Mouse (Mus musculus): ENCODE results near the gene Tomm40l. TPM values are rescaled to one million over a fixed set of nuclear protein-coding genes. Genes with fewer than 3 reads are reported as not detected.

Gene Tomm40l
- polyA plus RNA-seq, 1 experiment from 2014 or later: 45.5 TPM

DNA sequence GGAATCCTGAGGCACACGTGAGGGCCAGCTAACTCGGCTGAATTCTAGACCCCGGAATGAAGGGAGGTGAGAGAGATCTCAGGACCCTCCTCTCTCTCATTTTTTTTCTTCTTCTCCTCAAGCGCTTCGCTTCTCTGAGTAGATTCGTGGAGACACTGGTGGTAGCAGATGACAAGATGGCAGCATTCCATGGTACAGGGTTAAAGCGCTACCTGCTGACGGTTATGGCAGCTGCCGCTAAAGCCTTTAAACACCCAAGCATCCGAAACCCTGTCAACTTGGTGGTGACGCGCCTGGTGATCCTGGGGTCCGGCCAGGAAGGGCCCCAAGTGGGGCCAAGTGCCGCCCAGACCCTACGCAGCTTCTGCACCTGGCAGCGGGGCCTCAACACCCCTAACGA is 30.1 kb upstream of the Tomm40l start:
- Histone ChIP-seq H3K27me3 (ENCODE audit: control insufficient read depth, insufficient read depth, low read length) (no peaks in the 10 kb centered on the region), H3K4me2 (ENCODE audit: low read depth, low read length) (peak overlapping the region; percentile 38; the same call in 1 of the 2 replicates), H3K9me3 (ENCODE audit: control insufficient read depth, low read length) (no peaks in the 10 kb centered on the region), H3K36me3 (ENCODE audit: control insufficient read depth, insufficient read depth, low read length) (no peaks in the 10 kb centered on the region), H3K4me3 (ENCODE audit: low read depth, low read length) (peak overlapping the region; percentile 9; the same call in 1 of the 2 replicates), H3K27ac (ENCODE audit: low read depth, low read length) (0 out of 2 replicates have a peak overlapping the region, but pooled peaks have one; percentile 40), H3K9ac (replicated peaks; ENCODE audit: low read depth, low read length) (no peak overlapping the region), H3K4me1 (ENCODE audit: control insufficient read depth, insufficient read depth, low read length) (peaks cover 22% of the 10 kb centered on the region)
- ATAC-seq (ENCODE audit: low read depth): no peak
- 61% methylated on average over 17 of the region's 17 CpGs for WGBS

DNA sequence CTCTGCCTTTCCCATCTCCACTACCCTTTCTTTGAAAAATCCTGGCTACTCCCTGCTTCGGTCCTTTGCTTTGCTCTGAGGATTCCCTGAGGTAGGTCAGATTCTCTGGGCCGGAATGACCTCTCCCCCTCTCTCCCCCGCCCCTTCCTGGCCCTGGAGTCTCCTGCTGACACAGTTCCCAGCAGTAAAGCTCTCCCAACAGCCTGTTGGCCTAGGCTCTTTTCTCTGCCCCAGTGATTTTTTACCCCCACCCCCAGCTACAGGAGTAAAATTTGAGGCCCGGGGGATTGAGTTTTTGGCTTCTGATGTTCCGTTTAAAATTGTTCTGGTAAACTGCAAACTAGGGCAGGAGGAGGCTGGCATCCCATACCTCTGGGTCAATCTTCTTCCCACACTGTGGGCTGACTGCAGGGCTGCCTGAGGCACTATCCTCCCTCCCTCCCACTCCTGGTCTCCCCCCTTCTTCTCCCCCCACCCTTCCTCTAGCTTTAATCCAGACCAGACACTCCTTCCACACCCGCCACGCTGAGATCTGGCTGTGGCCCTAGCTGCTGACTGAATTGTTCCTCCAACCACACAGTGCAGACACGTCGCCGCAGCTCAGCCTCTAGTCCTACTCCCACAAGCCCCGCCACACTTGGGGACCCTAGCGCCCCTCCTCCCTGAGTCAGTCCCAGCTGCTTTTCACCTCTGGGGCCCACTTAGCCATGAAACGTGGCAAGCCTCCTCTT is 29.4 kb upstream of the Tomm40l start:
- ATAC-seq (ENCODE audit: low read depth): 0 out of 2 replicates have a peak, but pooled peaks have one; percentile 4
- WGBS: 4% methylated on average over 13 of the region's 13 CpGs

DNA sequence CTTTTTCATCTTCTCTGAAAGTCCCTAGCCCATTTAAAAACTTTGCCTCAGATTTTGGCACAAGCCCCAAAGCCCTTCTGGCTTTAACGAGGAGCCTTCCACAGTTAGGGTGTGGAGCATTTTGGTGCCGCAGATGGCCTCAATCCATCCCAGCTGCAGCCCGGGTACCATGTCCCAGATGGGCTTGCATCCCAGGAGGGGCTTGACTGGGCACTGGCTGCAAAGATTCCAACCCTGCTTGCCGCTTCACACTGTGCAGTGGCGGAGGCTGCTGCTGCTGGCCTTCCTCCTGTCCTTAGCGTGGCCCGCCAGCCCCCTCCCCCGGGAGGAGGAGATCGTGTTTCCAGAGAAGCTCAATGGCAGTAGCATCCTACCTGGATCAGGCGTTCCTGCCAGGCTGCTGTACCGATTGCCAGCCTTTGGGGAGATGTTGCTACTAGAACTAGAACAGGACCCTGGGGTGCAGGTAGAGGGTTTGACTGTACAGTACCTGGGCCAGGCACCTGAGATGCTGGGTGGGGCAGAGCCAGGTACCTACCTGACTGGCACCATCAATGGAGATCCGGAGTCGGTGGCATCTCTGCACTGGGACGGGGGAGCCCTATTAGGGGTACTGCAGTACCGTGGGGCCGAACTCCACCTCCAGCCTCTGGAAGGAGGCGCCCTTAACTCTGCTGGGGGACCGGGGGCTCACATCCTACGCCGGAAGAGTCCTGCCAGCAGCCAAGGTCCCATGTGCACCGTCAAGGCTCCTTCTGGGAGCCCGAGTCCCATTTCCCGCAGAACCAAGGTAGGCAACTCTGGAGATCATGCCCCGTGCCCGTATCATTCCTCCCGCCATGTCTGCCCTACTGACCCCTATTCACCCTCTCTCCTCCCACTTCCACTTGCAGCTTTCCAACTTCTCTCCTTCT is 28.6 kb upstream of the Tomm40l start, which contains the start of gene Ndufs2:
Gene Ndufs2 (minus strand): TSS at position 709 of the 914 bp plus-strand sequence.
- Histone ChIP-seq H3K9ac (replicated peaks; ENCODE audit: low read depth, low read length) (peak within 1 kb of the TSS; percentile 18; the same call in 1 of the 2 replicates), H3K4me2 (ENCODE audit: low read depth, low read length) (peak within 1 kb of the TSS; percentile 38), H3K4me3 (ENCODE audit: low read depth, low read length) (peak within 1 kb of the TSS; percentile 12; the same call in 1 of the 2 replicates), H3K4me1 (ENCODE audit: control insufficient read depth, insufficient read depth, low read length) (peaks cover 25% of the 10 kb centered on the region), H3K36me3 (ENCODE audit: control insufficient read depth, insufficient read depth, low read length) (no peaks in the 10 kb centered on the region), H3K9me3 (ENCODE audit: control insufficient read depth, low read length) (no peaks in the 10 kb centered on the region), H3K27ac (ENCODE audit: low read depth, low read length) (peak within 1 kb of the TSS; percentile 40), H3K27me3 (ENCODE audit: control insufficient read depth, insufficient read depth, low read length) (no peaks in the 10 kb centered on the region)
- peak; percentile 9; the same call in 1 of the 2 replicates for ATAC-seq (ENCODE audit: low read depth)
- 14% methylated on average over 26 of the region's 26 CpGs for WGBS

More for the DNA sequence above, 29.4 kb upstream of the Tomm40l start:
- H3K4me1 ChIP-seq (ENCODE audit: control insufficient read depth, insufficient read depth, low read length): peaks cover 22% of the 10 kb centered on the region
- H3K4me2 ChIP-seq (ENCODE audit: low read depth, low read length): peak overlapping the region; percentile 38; the same call in 1 of the 2 replicates
- H3K27me3 ChIP-seq (ENCODE audit: control insufficient read depth, insufficient read depth, low read length): no peaks in the 10 kb centered on the region
- H3K9me3 ChIP-seq (ENCODE audit: control insufficient read depth, low read length): no peaks in the 10 kb centered on the region
- H3K27ac ChIP-seq (ENCODE audit: low read depth, low read length): peak overlapping the region; percentile 40; the same call in 1 of the 2 replicates
- H3K36me3 ChIP-seq (ENCODE audit: control insufficient read depth, insufficient read depth, low read length): no peaks in the 10 kb centered on the region
- H3K9ac ChIP-seq (replicated peaks; ENCODE audit: low read depth, low read length): no peak overlapping the region; the same call in 1 of the 2 replicates
- H3K4me3 ChIP-seq (ENCODE audit: low read depth, low read length): peak overlapping the region; percentile 12; the same call in 1 of the 2 replicates

DNA sequence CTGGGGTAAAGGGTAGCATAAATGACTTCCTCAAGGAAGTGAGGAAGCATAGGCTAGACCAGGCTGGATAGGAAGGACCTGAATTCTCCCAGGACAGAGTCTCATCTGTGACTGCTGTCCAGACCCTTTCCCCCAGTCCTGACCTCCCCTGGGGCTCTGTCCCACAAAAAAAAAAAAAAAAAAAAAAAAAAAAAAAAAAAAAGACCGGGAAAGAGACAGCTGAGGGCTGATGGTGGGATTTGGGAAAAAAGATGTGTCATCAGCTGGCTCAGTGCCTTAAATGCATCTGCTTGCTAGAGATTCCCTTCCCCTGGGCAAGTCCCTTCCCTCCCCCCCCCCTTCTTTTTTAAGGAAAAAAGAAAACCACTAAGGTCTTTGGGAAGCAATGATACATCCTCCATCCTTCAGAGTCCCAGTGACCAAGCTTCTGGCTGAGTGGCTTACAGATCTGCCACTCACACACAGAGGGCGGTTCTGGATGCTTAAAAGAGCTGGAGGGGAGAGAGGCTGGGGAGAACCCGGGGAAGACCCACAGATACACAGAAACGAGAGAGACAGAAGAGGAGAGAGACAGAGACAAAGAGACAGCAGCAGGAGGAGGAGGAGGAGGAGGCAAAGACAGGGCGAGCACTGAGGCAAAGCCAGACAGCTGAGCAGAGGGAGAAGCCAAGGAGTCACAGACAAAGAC is 27.7 kb upstream of the Tomm40l start, which contains the start of gene Adamts4:
Gene Adamts4 (plus strand): TSS at position 509 of the 688 bp plus-strand sequence.
- WGBS: 18% methylated on average over 5 of the region's 5 CpGs
- no peaks in the 10 kb centered on the region for H3K36me3 ChIP-seq (ENCODE audit: control insufficient read depth, insufficient read depth, low read length)
- H3K27me3 ChIP-seq (ENCODE audit: control insufficient read depth, insufficient read depth, low read length): no peaks in the 10 kb centered on the region
- H3K4me1 ChIP-seq (ENCODE audit: control insufficient read depth, insufficient read depth, low read length): peaks cover 26% of the 10 kb centered on the region
- peak within 1 kb of the TSS; percentile 12; the same call in 1 of the 2 replicates for H3K4me3 ChIP-seq (ENCODE audit: low read depth, low read length)
- peak within 1 kb of the TSS; percentile 18; the same call in 1 of the 2 replicates for H3K9ac ChIP-seq (replicated peaks; ENCODE audit: low read depth, low read length)
- H3K4me2 ChIP-seq (ENCODE audit: low read depth, low read length): peak within 1 kb of the TSS; percentile 38
- no peak for ATAC-seq (ENCODE audit: low read depth)
- H3K27ac ChIP-seq (ENCODE audit: low read depth, low read length): peak within 1 kb of the TSS; percentile 30; the same call in 1 of the 2 replicates
- no peaks in the 10 kb centered on the region for H3K9me3 ChIP-seq (ENCODE audit: control insufficient read depth, low read length)

DNA sequence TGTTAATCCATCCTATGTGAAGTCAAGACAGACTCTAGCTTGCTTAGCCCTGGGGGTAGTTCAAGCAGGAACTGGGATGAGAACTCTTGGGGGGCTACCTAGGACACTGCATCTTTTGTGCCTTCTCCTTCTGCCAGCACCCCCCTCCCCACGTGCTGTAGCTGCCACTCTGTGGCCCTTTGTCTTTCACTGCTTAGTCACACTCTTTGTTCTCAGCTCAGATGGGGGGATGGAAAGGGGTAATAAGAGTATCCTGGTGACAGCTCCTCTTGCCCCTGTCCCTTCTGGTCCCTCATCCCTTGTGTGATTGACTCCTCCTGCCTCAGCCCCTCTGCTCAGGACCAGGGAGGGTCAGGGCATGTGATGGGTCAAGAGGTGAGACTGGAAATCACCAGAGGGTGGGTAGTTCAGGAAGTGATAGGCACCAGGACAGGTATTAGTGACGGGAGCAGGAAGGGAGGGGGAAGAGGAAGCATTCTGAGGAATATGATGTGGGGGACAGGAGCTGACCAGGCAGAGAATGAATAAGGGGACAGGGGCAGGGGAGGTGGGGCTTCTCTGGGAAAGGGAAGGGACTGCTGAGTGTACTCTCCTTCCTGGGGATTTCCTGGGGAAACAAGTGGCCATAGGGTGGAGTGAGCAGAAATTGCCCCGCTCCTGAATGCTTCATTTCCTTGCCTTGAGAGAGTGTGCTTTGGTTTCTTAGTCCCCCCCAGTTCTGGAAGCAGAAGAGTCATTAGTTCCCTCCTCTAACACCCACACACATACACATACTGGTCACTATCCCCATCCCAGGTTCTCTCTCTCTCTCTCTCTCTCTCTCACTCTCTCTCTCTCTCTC is 26.3 kb upstream of the Tomm40l start:
- Histone ChIP-seq H3K27me3 (ENCODE audit: control insufficient read depth, insufficient read depth, low read length) (no peaks in the 10 kb centered on the region), H3K9ac (replicated peaks; ENCODE audit: low read depth, low read length) (no peak overlapping the region), H3K27ac (ENCODE audit: low read depth, low read length) (peak overlapping the region; percentile 2; the same call in 1 of the 2 replicates), H3K4me3 (ENCODE audit: low read depth, low read length) (no peak overlapping the region), H3K4me2 (ENCODE audit: low read depth, low read length) (peak overlapping the region; percentile 52; the same call in 1 of the 2 replicates), H3K36me3 (ENCODE audit: control insufficient read depth, insufficient read depth, low read length) (peaks cover under 1% of the 10 kb centered on the region; the same call in 1 of the 2 replicates), H3K4me1 (ENCODE audit: control insufficient read depth, insufficient read depth, low read length) (peaks cover 26% of the 10 kb centered on the region), H3K9me3 (ENCODE audit: control insufficient read depth, low read length) (no peaks in the 10 kb centered on the region)
- 44% methylated on average over 3 of the region's 3 CpGs for WGBS
- ATAC-seq (ENCODE audit: low read depth): no peak

DNA sequence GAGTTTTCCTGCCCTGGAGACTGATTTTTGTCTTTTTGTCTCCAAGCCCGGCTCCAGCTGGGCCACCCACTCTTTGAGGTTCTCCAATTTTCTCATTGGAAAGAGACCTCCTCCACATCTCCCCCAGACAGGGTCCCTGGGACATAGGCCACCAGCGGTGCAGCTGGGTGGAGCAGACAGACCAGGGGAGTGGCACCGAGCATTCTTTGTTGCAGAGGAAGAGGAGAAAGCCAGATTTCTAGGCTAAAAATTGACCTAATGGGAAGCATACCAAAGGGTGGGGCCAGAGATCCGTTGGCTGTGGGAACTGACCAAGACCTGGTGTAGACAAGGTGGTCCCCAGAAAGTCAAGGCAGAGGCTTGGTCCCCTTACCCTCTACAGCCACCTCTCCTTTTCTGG is 25.6 kb upstream of the Tomm40l start:
- no peak overlapping the region for H3K4me3 ChIP-seq (ENCODE audit: low read depth, low read length)
- no peaks in the 10 kb centered on the region for H3K9me3 ChIP-seq (ENCODE audit: control insufficient read depth, low read length)
- H3K27me3 ChIP-seq (ENCODE audit: control insufficient read depth, insufficient read depth, low read length): no peaks in the 10 kb centered on the region
- ATAC-seq (ENCODE audit: low read depth): no peak
- peak overlapping the region; percentile 52; the same call in 1 of the 2 replicates for H3K4me2 ChIP-seq (ENCODE audit: low read depth, low read length)
- H3K36me3 ChIP-seq (ENCODE audit: control insufficient read depth, insufficient read depth, low read length): peaks cover 7% of the 10 kb centered on the region; the same call in 1 of the 2 replicates
- peak overlapping the region; percentile 24 for H3K27ac ChIP-seq (ENCODE audit: low read depth, low read length)
- 30% methylated on average over 4 of the region's 4 CpGs for WGBS
- no peak overlapping the region for H3K9ac ChIP-seq (replicated peaks; ENCODE audit: low read depth, low read length)
- H3K4me1 ChIP-seq (ENCODE audit: control insufficient read depth, insufficient read depth, low read length): peaks cover 26% of the 10 kb centered on the region

DNA sequence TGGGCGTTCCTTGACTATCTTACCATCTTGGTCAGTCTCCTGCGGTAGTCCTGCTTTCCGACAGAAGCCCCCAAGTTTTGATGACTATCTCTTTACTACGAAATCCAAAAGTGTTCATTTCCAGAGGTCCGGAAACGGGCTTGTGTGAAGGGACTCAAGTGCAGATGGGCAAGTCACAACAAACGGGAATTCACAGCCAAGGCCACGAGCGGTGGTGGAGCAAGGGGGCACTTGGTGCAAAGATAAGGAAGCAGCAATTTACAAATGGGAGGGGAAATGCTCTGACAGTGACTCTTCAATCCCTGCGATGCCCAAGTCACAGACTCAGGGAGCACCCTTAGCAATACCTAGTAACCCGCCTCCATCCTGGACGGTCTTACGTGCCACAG is 25.1 kb upstream of the Tomm40l start:
- ATAC-seq (ENCODE audit: low read depth): peak; percentile 7
- peaks cover 12% of the 10 kb centered on the region; the same call in 1 of the 2 replicates for H3K36me3 ChIP-seq (ENCODE audit: control insufficient read depth, insufficient read depth, low read length)
- WGBS: 14% methylated on average over 13 of the region's 13 CpGs
- H3K9ac ChIP-seq (replicated peaks; ENCODE audit: low read depth, low read length): no peak overlapping the region
- peaks cover 26% of the 10 kb centered on the region for H3K4me1 ChIP-seq (ENCODE audit: control insufficient read depth, insufficient read depth, low read length)
- peak overlapping the region; percentile 52 for H3K4me2 ChIP-seq (ENCODE audit: low read depth, low read length)
- no peaks in the 10 kb centered on the region for H3K27me3 ChIP-seq (ENCODE audit: control insufficient read depth, insufficient read depth, low read length)
- peak overlapping the region; percentile 53 for H3K4me3 ChIP-seq (ENCODE audit: low read depth, low read length)
- H3K9me3 ChIP-seq (ENCODE audit: control insufficient read depth, low read length): no peaks in the 10 kb centered on the region
- peak overlapping the region; percentile 24 for H3K27ac ChIP-seq (ENCODE audit: low read depth, low read length)

Data from neural tube, embryonic 14.5 days (tissue).